Mouse (Mus musculus) liver, adult 2 months (tissue): ENCODE measurements around the gene Sla2. TPM values are rescaled to one million over a fixed set of nuclear protein-coding genes. Genes with fewer than 3 reads are reported as not detected.

ENCODE experiments used
- DNase-seq: peaks from one replicate; pipeline ENCODE4 v3.0.0-alpha.2; 2011; ENCODE audit warnings: low read depth, low spot score; ENCODE audit errors: extremely low read depth
- H3K27ac ChIP-seq: fragments of 200-500 bp; replicated peaks from 2 replicates; pipeline ENCODE4 v1.5.1; 2012; ENCODE audit warnings: low read depth, mild to moderate bottlenecking, control low read depth, inconsistent platforms, low read length; ENCODE audit not compliant: insufficient read depth
- H3K27me3 ChIP-seq: fragments of 200-500 bp; 2 replicates; pipeline ENCODE4 v1.6.1; 2012; ENCODE audit warnings: mild to moderate bottlenecking, moderate library complexity, low read length, inconsistent platforms; ENCODE audit not compliant: control insufficient read depth, insufficient read depth
- H3K36me3 ChIP-seq: fragments of 200-500 bp; 2 replicates; pipeline ENCODE4 v1.6.1; 2012; ENCODE audit warnings: low read length, inconsistent platforms; ENCODE audit not compliant: control insufficient read depth, insufficient read depth
- H3K4me1 ChIP-seq: fragments of 200-500 bp; 2 replicates; pipeline ENCODE4 v1.6.1; 2011; ENCODE audit warnings: low read length; ENCODE audit not compliant: control insufficient read depth, insufficient read depth
- H3K4me3 ChIP-seq: fragments of 200-500 bp; 2 replicates; pipeline ENCODE4 v1.5.1; 2011; ENCODE audit warnings: low read depth, mild to moderate bottlenecking, control low read depth, low read length, moderate library complexity; ENCODE audit not compliant: insufficient read depth
- H3K79me2 ChIP-seq: fragments of 200-500 bp; 2 replicates; pipeline ENCODE4 v1.6.1; 2012; ENCODE audit warnings: inconsistent platforms, mild to moderate bottlenecking, low read length, moderate library complexity; ENCODE audit not compliant: control insufficient read depth, insufficient read depth
- H3K9ac ChIP-seq: fragments of 200-500 bp; 2 replicates; pipeline ENCODE4 v1.6.1; 2012; ENCODE audit warnings: low read depth, mild to moderate bottlenecking, control low read depth, inconsistent platforms, low read length
- CTCF ChIP-seq: fragments of 200-500 bp; IDR thresholded peaks from 2 replicates; pipeline ENCODE4 v1.5.1; 2011; ENCODE audit warnings: low read depth, low read length, control low read depth
- POLR2A ChIP-seq: fragments of 200-500 bp; IDR thresholded peaks from 2 replicates; pipeline ENCODE4 v1.6.1; 2011; ENCODE audit warnings: low read length, control low read depth; ENCODE audit not compliant: insufficient read depth; ENCODE audit errors: extremely low read depth
- WGBS: fragments of 180-500 bp; shearing (Covaris S2); methylation state at CpG from one replicate; pipeline ENCODE4 v1.1.7; 2018; 5-methylcytosine and 5-hydroxymethylcytosine counted together
- polyA plus RNA-seq: library from polyadenylated mRNA; depleted of rRNA; stranded (reverse); fragments of >200 nt; gene quantifications from 2 replicates; pipeline ENCODE4 v1.2.3, GENCODE M21; 2012; rRNA removed
- total RNA-seq: library from RNA; depleted of rRNA; stranded (reverse); fragments of >200 nt; gene quantifications from 2 replicates; pipeline ENCODE4 v1.2.3, GENCODE M21; 2014; rRNA removed

Gene Sla2
- total RNA-seq (0.09 and 0.13 TPM in 2 replicates), polyA plus RNA-seq (0.10 and 0.20 TPM in 2 replicates)

- WGBS, result 78% methylated on average over 6 of the region's 6 CpGs
- H3K4me3 ChIP-seq, result no peak within 1 kb of the TSS
- DNase-seq, result no peak
- H3K4me1 ChIP-seq, result no peaks in the 10 kb centered on the region
- H3K36me3 ChIP-seq, result no peaks in the 10 kb centered on the region
- H3K27ac ChIP-seq, result no peak within 1 kb of the TSS
- no peaks in the 10 kb centered on the region for H3K27me3 ChIP-seq
- H3K9ac ChIP-seq, result 0 out of 2 replicates have a peak within 1 kb of the TSS, but pooled peaks have one; percentile 12
- TF ChIP-seq POLR2A (no peak), CTCF (no peak)
- H3K79me2 ChIP-seq, result no peaks in the 10 kb centered on the region
Observed at GRCm38 (mm10) chr2:156887017-156887416, at the start of gene Sla2. Sla2 (minus strand) TSS chr2:156887192.

- H3K79me2 ChIP-seq, result no peaks in the 10 kb centered on the region
- H3K9ac ChIP-seq, result no peak overlapping the region
- H3K36me3 ChIP-seq, result peaks cover 46% of the 10 kb centered on the region
- no peaks in the 10 kb centered on the region for H3K4me1 ChIP-seq
- TF ChIP-seq CTCF (no peak), POLR2A (no peak)
- no peak for DNase-seq
- no peak overlapping the region for H3K4me3 ChIP-seq
- no peaks in the 10 kb centered on the region for H3K27me3 ChIP-seq
- WGBS, result 87% methylated on average over 6 of the region's 6 CpGs
- H3K27ac ChIP-seq, result no peak overlapping the region
Observed at GRCm38 (mm10) chr2:156935005-156935404, 48.0 kb upstream of the Sla2 start.

GRCm38 (mm10) chr2:156933426-156933825 is 46.4 kb upstream of the Sla2 start:
- no peak overlapping the region for H3K27ac ChIP-seq
- H3K9ac ChIP-seq, result no peak overlapping the region
- DNase-seq, result peak; percentile 52
- TF ChIP-seq CTCF (no peak), POLR2A (no peak)
- H3K27me3 ChIP-seq, result no peaks in the 10 kb centered on the region
- H3K79me2 ChIP-seq, result no peaks in the 10 kb centered on the region
- H3K4me1 ChIP-seq, result no peaks in the 10 kb centered on the region
- H3K36me3 ChIP-seq, result peaks cover 37% of the 10 kb centered on the region; the same call in 1 of the 2 replicates
- 79% methylated on average over 1 of the region's 1 CpGs for WGBS
- H3K4me3 ChIP-seq, result no peak overlapping the region

- Histone ChIP-seq H3K27me3 (no peaks in the 10 kb centered on the region), H3K79me2 (no peaks in the 10 kb centered on the region), H3K9ac (no peak overlapping the region), H3K4me3 (no peak overlapping the region), H3K36me3 (peaks cover 31% of the 10 kb centered on the region; the same call in 1 of the 2 replicates), H3K27ac (no peak overlapping the region), H3K4me1 (no peaks in the 10 kb centered on the region)
- 100% methylated on average over 2 of the region's 2 CpGs for WGBS
- DNase-seq, result no peak
- TF ChIP-seq CTCF, result no peak
Observed at GRCm38 (mm10) chr2:156931421-156931820, 44.4 kb upstream of the Sla2 start.

- H3K79me2 ChIP-seq, result no peaks in the 10 kb centered on the region
- TF ChIP-seq CTCF (no peak), POLR2A (no peak)
- no peaks in the 10 kb centered on the region for H3K4me1 ChIP-seq
- H3K36me3 ChIP-seq, result peaks cover 26% of the 10 kb centered on the region; the same call in 1 of the 2 replicates
- no peak overlapping the region for H3K9ac ChIP-seq
- H3K27ac ChIP-seq, result no peak overlapping the region
- H3K4me3 ChIP-seq, result no peak overlapping the region
- H3K27me3 ChIP-seq, result no peaks in the 10 kb centered on the region
- DNase-seq, result no peak
- WGBS, result 93% methylated on average over 6 of the region's 6 CpGs
Observed at GRCm38 (mm10) chr2:156930549-156930948, 43.6 kb upstream of the Sla2 start.

GRCm38 (mm10) chr2:156929519-156930120 is 42.6 kb upstream of the Sla2 start:
- Histone ChIP-seq H3K27me3 (no peaks in the 10 kb centered on the region), H3K27ac (no peak overlapping the region), H3K4me1 (no peaks in the 10 kb centered on the region), H3K9ac (no peak overlapping the region), H3K4me3 (no peak overlapping the region), H3K36me3 (peaks cover 21% of the 10 kb centered on the region; the same call in 1 of the 2 replicates), H3K79me2 (no peaks in the 10 kb centered on the region)
- 76% methylated on average over 11 of the region's 11 CpGs for WGBS
- no peak for TF ChIP-seq POLR2A
- no peak for TF ChIP-seq CTCF
- DNase-seq, result no peak
